Mouse (Mus musculus) right cerebral cortex, postnatal 36 days (tissue): ENCODE results near the gene Prpf40a.

Experiments used
- DNase-seq, 2 experiments: peaks; one replicate each; pipeline ENCODE4 v3.0.0; 2022; ENCODE audit warnings: low spot score in 2 of 2, mixed read lengths in 1 of 2

Gene Prpf40a

GRCm38 (mm10) chr2:53190684-53191511 lies at the start of gene Prpf40a:
TSS of gene Prpf40a (minus strand) at chr2:53191284.
- DNase-seq, result peak; percentile 99

- no peak for DNase-seq
These were observed 31.2 kb upstream of the Prpf40a start for GRCm38 (mm10) chr2:53222242-53222641.

- DNase-seq, result no peak
These were observed 22.4 kb upstream of the Prpf40a start for GRCm38 (mm10) chr2:53213493-53213892.

GRCm38 (mm10) chr2:53206749-53207148 lies 15.7 kb upstream of the Prpf40a start:
- no peak for DNase-seq

- DNase-seq, result no peak
These were observed 13.5 kb upstream of the Prpf40a start for GRCm38 (mm10) chr2:53204373-53205274.

GRCm38 (mm10) chr2:53200164-53200885 lies 9.2 kb upstream of the Prpf40a start:
- DNase-seq, result no peak

- no peak for DNase-seq
These were observed 8.1 kb upstream of the Prpf40a start for GRCm38 (mm10) chr2:53199203-53199602.

- DNase-seq, result no peak
These were observed 5.3 kb upstream of the Prpf40a start for GRCm38 (mm10) chr2:53196431-53196830.

GRCm38 (mm10) chr2:53192386-53192785 lies 1.3 kb upstream of the Prpf40a start:
- no peak for DNase-seq

GRCm38 (mm10) chr2:53191523-53192220 lies 588 bp upstream of the Prpf40a start, which contains the start of gene Arl6ip6:
TSS of gene Arl6ip6 (plus strand) at chr2:53191726.
- DNase-seq, result peak; percentile 94 to 97

- no peak for DNase-seq
These were observed 1.3 kb downstream of the Prpf40a start for GRCm38 (mm10) chr2:53189811-53190210.

GRCm38 (mm10) chr2:53179876-53180275 lies 11.2 kb downstream of the Prpf40a start:
- no peak for DNase-seq

- no peak for DNase-seq
These were observed 12.1 kb downstream of the Prpf40a start for GRCm38 (mm10) chr2:53178966-53179365.

- DNase-seq, result no peak
These were observed 17.1 kb downstream of the Prpf40a start for GRCm38 (mm10) chr2:53173966-53174365.

- DNase-seq, result no peak
These were observed 44.2 kb downstream of the Prpf40a start for GRCm38 (mm10) chr2:53146852-53147251.

GRCm38 (mm10) chr2:53131567-53131966 lies 59.5 kb downstream of the Prpf40a start:
- DNase-seq, result no peak

GRCm38 (mm10) chr2:53129070-53129469 lies 62.0 kb downstream of the Prpf40a start:
- no peak for DNase-seq

- no peak for DNase-seq
These were observed 65.1 kb downstream of the Prpf40a start for GRCm38 (mm10) chr2:53125998-53126397.

GRCm38 (mm10) chr2:53121797-53122196 lies 69.3 kb downstream of the Prpf40a start:
- peak in 1 of 2 experiments; percentile 27 for DNase-seq

GRCm38 (mm10) chr2:53108547-53108946 lies 82.5 kb downstream of the Prpf40a start:
- DNase-seq, result no peak

- no peak for DNase-seq
These were observed 84.6 kb downstream of the Prpf40a start for GRCm38 (mm10) chr2:53106472-53106871.
